Mouse (Mus musculus): Measurements from ENCODE around the gene Olfr603.
"Not testable (repeated sequence)": the region's sequence is repeated elsewhere in the genome, so short reads cannot be mapped to it uniquely, and the experiment has no call there.

Gene Olfr603

GRCm38 (mm10) chr7:103386077-103386476, at the start of gene Olfr603:
TSS of gene Olfr603 (minus strand) at chr7:103386177.
- no peak for DNase-seq (ENCODE audit: low spot score)

GRCm38 (mm10) chr7:103414772-103415171, 28.8 kb upstream of the Olfr603 start, which contains the start of gene Usp17lc:
TSS of gene Usp17lc (plus strand) at chr7:103415072.
- DNase-seq (ENCODE audit: low spot score): not testable (repeated sequence)

GRCm38 (mm10) chr7:103406521-103407055, 20.6 kb upstream of the Olfr603 start:
- not testable (repeated sequence) for DNase-seq (ENCODE audit: low spot score)

GRCm38 (mm10) chr7:103398981-103399380, 13.0 kb upstream of the Olfr603 start:
- no peak for DNase-seq (ENCODE audit: low spot score)

- no peak for DNase-seq (ENCODE audit: low spot score)
Observed at GRCm38 (mm10) chr7:103397758-103398157, 11.8 kb upstream of the Olfr603 start.

GRCm38 (mm10) chr7:103362555-103362954, 23.4 kb downstream of the Olfr603 start, which contains the start of gene Olfr601:
TSS of gene Olfr601 (minus strand) at chr7:103362655.
- no peak for DNase-seq (ENCODE audit: low spot score)

- DNase-seq (ENCODE audit: low spot score): no peak
Observed at GRCm38 (mm10) chr7:103349569-103349968, 36.4 kb downstream of the Olfr603 start, which contains the start of gene Olfr600. TSS of gene Olfr600 (minus strand) at chr7:103349669.

- no peak for DNase-seq (ENCODE audit: low spot score)
Observed at GRCm38 (mm10) chr7:103335617-103336016, 50.4 kb downstream of the Olfr603 start, which contains the start of gene Olfr599. TSS of gene Olfr599 (plus strand) at chr7:103335917.
